Mouse (Mus musculus) kidney, embryonic 16.5 days (tissue): ENCODE measurements around the gene Bicral. TPM values are rescaled to one million over a fixed set of nuclear protein-coding genes. Genes with fewer than 3 reads are reported as not detected.

Experiments
- ATAC-seq: fragments of 200-750 bp; cut with Nextera tagmentation; 2 replicates; pipeline ENCODE4 v1.8.0; 2017; ENCODE audit warnings: moderate TSS enrichment; ENCODE audit not compliant: low FRiP score, low TSS enrichment
- H3K27ac ChIP-seq: fragments of 300-500 bp; sonication (generic); 2 replicates; pipeline ENCODE4 v1.5.1; 2014; ENCODE audit warnings: low read length
- H3K27me3 ChIP-seq: fragments of 300-500 bp; sonication (generic); 2 replicates; pipeline ENCODE4 v1.6.1; 2014; ENCODE audit warnings: low read length, control low read depth, mixed read lengths; ENCODE audit not compliant: insufficient read depth
- H3K36me3 ChIP-seq: fragments of 300-500 bp; sonication (generic); 2 replicates; pipeline ENCODE4 v1.6.1; 2014; ENCODE audit warnings: low read length, control low read depth, mixed read lengths; ENCODE audit not compliant: insufficient read depth
- H3K4me1 ChIP-seq: fragments of 300-500 bp; sonication (generic); 2 replicates; pipeline ENCODE4 v1.6.1; 2014; ENCODE audit warnings: low read length, control low read depth, mixed read lengths; ENCODE audit not compliant: insufficient read depth
- H3K4me2 ChIP-seq: fragments of 300-500 bp; sonication (generic); replicated peaks from 2 replicates; pipeline ENCODE4 v1.6.1; 2014; ENCODE audit warnings: low read depth, low read length
- H3K4me3 ChIP-seq: fragments of 300-500 bp; sonication (generic); 2 replicates; pipeline ENCODE4 v1.5.1; 2014; ENCODE audit warnings: mild to moderate bottlenecking, low read length
- H3K9ac ChIP-seq: fragments of 300-500 bp; sonication (generic); replicated peaks from 2 replicates; pipeline ENCODE4 v1.6.1; 2014; ENCODE audit warnings: low read length
- H3K9me3 ChIP-seq: fragments of 300-500 bp; sonication (generic); 2 replicates; pipeline ENCODE4 v1.6.1; 2016; ENCODE audit warnings: low read length, control low read depth
- WGBS: fragments of 180-500 bp; shearing (Covaris S2); extraction: QIAGEN DNeasy Blood & Tissue Kit; methylation state at CpG from one replicate; pipeline ENCODE4 v1.1.7; 2014; 5-methylcytosine and 5-hydroxymethylcytosine counted together
- polyA plus RNA-seq: library from polyadenylated mRNA; unstranded; fragments of >200 nt; fragmentation: Nextera tagmentation; extraction: Ambion mirVana; gene quantifications from 2 replicates; pipeline ENCODE4 v1.2.1, GENCODE M21; 2015

The Bicral gene
- 3.2 and 3.6 TPM in 2 replicates for polyA plus RNA-seq

GRCm38 (mm10) chr17:46857903-46858748 is at the start of gene Bicral:
Gene Bicral, minus strand, starts transcription at chr17:46858482.
- Histone ChIP-seq H3K9ac (peak within 1 kb of the TSS; percentile 100), H3K36me3 (no peaks in the 10 kb centered on the region), H3K4me3 (peak within 1 kb of the TSS; percentile 96), H3K4me2 (peak within 1 kb of the TSS; percentile 57), H3K27ac (peak within 1 kb of the TSS; percentile 100), H3K9me3 (no peaks in the 10 kb centered on the region), H3K4me1 (peaks cover 28% of the 10 kb centered on the region), H3K27me3 (no peaks in the 10 kb centered on the region)
- WGBS, result under 1% methylated on average over 52 of the region's 65 CpGs
- peak; percentile 73 for ATAC-seq

DNA sequence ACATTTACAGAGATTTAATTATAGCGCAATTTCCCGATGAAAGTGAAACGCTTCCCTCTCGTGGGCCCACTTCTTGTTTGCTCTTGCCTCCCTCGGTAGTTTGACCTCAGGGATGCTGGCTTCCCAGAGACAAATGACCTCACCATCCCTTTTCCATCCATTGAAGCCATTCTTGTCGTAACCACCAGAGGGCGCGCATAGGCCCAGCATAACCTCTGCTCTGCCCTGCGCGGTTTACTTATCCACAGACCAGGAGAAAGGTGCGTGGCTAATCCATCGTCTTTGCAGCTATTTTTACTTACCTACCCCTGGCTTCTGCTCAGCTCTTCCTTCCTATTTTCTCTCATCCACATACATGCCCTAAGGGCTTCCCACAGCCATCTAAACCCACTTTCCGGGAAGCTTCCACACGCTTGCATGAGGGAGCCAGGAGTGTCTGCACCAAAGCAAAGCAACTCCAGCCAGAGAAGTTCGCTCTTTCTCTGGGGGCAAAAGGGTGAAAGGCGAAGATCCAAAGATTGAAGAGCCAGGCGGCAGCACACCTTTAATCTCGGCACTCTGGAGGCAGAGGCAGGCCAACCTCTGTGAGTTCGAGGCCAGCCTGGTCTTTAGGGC is 45.7 kb upstream of the Bicral start:
- Histone ChIP-seq H3K4me3 (no peak overlapping the region), H3K4me1 (0 out of 2 replicates have a peak, but pooled peaks cover 3% of the 10 kb centered on the region)
- WGBS, result 21% methylated on average over 19 of the region's 19 CpGs

DNA sequence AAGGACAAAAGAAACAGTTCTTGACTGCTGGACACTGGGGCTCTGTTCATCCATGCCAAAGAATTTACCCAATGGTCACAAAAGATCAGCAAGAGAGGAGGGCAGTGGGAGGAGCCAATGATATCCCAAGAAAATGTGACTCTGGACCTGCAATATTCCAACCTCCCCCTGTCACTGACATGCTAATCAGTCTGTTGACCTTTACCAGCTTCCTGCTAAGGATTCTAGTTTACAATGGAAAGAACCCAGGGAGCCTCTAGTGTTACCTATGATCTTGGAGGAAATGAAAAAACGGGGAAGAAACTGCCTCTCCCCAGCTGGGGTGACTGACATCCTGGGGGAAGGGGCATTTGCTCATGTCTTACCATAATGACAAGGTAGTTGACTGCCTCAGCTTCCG is 42.7 kb upstream of the Bicral start:
- no peak overlapping the region for H3K9ac ChIP-seq
- H3K9me3 ChIP-seq, result no peaks in the 10 kb centered on the region
- H3K27ac ChIP-seq, result no peak overlapping the region
- peaks cover 18% of the 10 kb centered on the region for H3K4me1 ChIP-seq
- no peaks in the 10 kb centered on the region for H3K36me3 ChIP-seq
- WGBS, result 57% methylated on average over 2 of the region's 2 CpGs
- H3K27me3 ChIP-seq, result no peaks in the 10 kb centered on the region
- no peak overlapping the region for H3K4me3 ChIP-seq
- no peak overlapping the region for H3K4me2 ChIP-seq
- no peak for ATAC-seq

More for the DNA sequence above, 45.7 kb upstream of the Bicral start:
- no peak overlapping the region for H3K27ac ChIP-seq
- no peaks in the 10 kb centered on the region for H3K36me3 ChIP-seq
- H3K9ac ChIP-seq, result no peak overlapping the region
- ATAC-seq, result peak; percentile 59; the same call in 1 of the 2 replicates
- H3K27me3 ChIP-seq, result no peaks in the 10 kb centered on the region
- H3K9me3 ChIP-seq, result no peaks in the 10 kb centered on the region
- H3K4me2 ChIP-seq, result 0 out of 2 replicates have a peak overlapping the region, but pooled peaks have one; percentile 8

DNA sequence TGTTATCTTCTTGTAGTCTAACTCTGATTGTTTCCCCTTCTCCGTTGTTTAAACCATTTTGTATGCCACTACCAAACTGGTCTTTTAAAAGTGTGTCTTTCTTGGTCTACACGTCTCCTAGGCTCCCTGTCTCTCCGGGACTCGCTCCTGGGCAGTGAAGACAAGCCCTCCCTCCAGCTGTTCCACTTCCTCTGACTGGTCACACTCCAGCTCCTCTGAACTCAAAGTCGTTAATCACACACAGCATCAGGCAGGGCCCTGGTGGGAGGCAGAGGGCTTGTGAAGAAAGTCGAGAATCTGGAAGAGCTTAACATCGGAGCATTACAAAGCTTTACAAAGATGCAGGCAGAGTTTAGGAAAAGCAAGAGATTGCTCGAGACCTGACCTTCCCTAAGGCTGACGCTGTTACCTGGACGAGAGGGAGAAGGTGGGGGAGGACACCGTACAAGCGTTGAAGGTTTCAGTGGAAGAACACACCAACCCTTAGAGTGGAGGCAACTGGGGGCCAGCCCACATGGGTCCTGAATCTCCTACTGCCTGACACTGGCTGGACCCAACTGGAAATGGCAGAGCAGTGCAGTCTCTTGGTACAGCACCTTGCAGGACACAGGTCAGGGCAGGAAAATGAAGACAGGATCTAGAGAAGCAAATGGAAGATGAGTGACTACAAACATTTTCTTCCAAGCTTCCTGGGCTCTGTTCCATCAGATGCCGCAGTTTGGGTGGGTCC is 39.1 kb upstream of the Bicral start:
- ATAC-seq, result peak; percentile 96

GRCm38 (mm10) chr17:46895426-46895825 is 37.1 kb upstream of the Bicral start:
- Histone ChIP-seq H3K4me2 (no peak overlapping the region), H3K27me3 (no peaks in the 10 kb centered on the region), H3K4me1 (peaks cover 33% of the 10 kb centered on the region), H3K9me3 (no peaks in the 10 kb centered on the region), H3K9ac (no peak overlapping the region), H3K27ac (no peak overlapping the region), H3K4me3 (no peak overlapping the region), H3K36me3 (peaks cover 10% of the 10 kb centered on the region)
- WGBS, result 90% methylated on average over 9 of the region's 9 CpGs
- ATAC-seq, result no peak

More for the DNA sequence above, 39.1 kb upstream of the Bicral start:
- Histone ChIP-seq H3K36me3 (peaks cover 6% of the 10 kb centered on the region; the same call in 1 of the 2 replicates), H3K27ac (peak overlapping the region; percentile 80), H3K27me3 (no peaks in the 10 kb centered on the region), H3K4me3 (0 out of 2 replicates have a peak overlapping the region, but pooled peaks have one; percentile 4), H3K4me1 (peaks cover 24% of the 10 kb centered on the region), H3K9ac (peak overlapping the region; percentile 43), H3K9me3 (no peaks in the 10 kb centered on the region), H3K4me2 (peak overlapping the region; percentile 35)
- WGBS, result 7% methylated on average over 13 of the region's 13 CpGs

DNA sequence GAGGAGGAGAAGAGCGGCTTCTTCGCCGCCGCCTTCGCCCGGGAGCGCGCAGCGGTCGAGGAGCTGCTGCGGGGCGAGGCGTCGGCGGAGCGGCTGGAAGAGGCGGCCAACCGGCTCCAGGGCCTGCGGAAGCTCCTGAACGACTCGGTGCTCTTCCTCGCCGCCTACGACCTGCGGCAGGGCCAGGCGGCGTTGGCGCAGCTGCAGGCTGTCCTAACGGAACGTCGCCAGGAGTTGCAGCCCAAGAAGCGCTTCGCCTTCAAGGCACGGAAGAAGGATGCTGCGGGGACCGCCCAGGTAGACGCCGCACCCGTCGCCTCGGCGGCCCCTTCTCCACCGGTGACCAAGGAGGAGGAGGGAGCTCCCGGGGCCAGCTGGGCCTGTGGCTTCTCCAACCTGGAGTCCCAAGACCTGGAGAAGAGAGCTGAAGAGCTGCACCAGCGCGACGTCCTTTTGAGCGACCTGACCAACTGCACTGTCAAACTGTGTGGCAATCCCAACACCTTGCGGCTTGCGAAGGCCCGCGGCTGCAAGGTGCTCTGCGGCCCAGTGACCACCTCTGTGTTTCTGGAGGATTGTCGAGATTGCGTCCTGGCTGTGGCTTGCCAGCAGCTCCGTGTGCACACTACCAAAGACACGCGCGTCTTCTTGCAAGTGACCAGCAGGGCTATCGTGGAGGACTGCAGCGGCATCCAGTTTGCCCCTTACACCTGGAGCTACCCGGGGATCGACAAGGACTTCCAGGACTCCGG is 32.7 kb upstream of the Bicral start:
- H3K36me3 ChIP-seq, result peaks cover 10% of the 10 kb centered on the region
- peak overlapping the region; percentile 86 for H3K27ac ChIP-seq
- H3K4me3 ChIP-seq, result peak overlapping the region; percentile 62
- H3K9ac ChIP-seq, result peak overlapping the region; percentile 80
- no peaks in the 10 kb centered on the region for H3K9me3 ChIP-seq
- WGBS, result under 1% methylated on average over 64 of the region's 64 CpGs
- H3K27me3 ChIP-seq, result no peaks in the 10 kb centered on the region
- H3K4me1 ChIP-seq, result peaks cover 19% of the 10 kb centered on the region
- H3K4me2 ChIP-seq, result peak overlapping the region; percentile 90
- ATAC-seq, result peak; percentile 17

DNA sequence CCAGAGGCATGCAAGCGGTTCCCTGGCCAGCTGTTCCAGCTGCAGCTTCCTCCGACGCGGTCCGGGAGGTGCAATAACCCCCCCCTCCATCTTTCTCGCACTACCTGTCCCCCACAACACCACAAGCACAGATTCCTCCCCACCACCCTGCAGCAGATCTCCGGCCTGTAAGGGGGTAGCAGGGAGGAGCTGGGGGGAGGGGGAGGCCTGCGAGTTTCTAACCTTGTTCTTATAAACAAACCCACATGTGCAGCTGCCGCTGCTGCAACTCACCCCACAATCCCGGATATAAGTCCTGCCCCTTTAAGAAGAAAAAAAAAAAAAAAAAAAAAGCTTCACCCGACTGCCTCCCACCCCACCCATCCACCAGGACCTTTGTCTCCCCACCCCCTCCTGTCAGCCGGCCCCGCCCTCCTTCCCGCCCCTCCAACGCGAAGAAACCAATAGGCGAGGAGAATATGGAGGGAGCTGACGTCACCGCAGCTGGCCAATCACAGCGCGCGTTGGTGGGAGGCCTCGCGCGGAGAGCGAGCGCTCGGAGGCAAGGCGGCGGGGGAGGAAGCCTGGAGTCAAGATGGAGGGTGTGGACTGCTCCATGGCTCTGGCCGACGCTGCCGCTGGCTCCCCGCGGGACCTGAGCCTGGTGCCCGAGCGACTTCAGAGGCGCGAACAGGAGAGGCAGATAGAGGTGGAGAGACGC is 32.0 kb upstream of the Bicral start, which contains the start of gene Tbcc:
TSS of gene Tbcc (plus strand) at position 569 of the 700 bp plus-strand sequence.
- H3K4me3 ChIP-seq, result peak within 1 kb of the TSS; percentile 62

DNA sequence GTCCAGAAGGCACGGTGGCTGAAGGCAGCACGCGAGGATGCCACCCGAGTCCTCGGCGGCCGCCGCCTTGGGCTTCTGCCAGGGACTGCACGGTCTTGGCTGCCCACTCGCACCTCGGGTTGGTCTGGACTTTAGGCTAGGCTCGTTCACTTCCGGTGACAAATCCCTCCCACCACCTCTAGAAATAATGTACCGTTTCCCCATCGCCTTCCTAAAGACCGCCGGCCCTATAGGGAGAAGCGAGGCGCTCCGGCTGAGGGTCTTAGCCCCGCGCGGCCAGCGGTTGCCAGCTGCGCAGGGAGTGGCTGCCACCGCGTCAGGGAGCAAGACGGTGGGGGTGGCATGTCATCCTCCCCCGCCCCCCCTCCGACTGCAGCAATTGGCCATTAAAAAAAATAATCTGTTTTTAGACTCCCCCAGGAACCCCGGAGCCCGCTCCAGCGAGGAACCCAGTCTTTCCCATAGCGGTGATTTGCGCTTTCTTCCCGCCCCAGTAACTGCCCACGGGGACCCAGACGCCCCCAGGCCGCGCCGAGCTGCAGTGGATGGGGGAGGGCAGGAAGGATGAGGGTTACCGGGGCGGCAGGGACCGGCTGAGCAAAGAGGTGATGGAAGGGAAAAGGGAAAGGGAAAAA is 31.3 kb upstream of the Bicral start:
- peak overlapping the region; percentile 97 for H3K27ac ChIP-seq
- H3K4me1 ChIP-seq, result peaks cover 24% of the 10 kb centered on the region
- ATAC-seq, result peak; percentile 60
- WGBS, result under 1% methylated on average over 44 of the region's 44 CpGs
- no peaks in the 10 kb centered on the region for H3K9me3 ChIP-seq
- H3K27me3 ChIP-seq, result no peaks in the 10 kb centered on the region
- H3K36me3 ChIP-seq, result peaks cover 10% of the 10 kb centered on the region
- H3K9ac ChIP-seq, result peak overlapping the region; percentile 77
- peak overlapping the region; percentile 95 for H3K4me2 ChIP-seq
- H3K4me3 ChIP-seq, result peak overlapping the region; percentile 62

More for the DNA sequence above, 32.0 kb upstream of the Bicral start, which contains the start of gene Tbcc:
- H3K9ac ChIP-seq, result peak within 1 kb of the TSS; percentile 80
- H3K9me3 ChIP-seq, result no peaks in the 10 kb centered on the region
- no peaks in the 10 kb centered on the region for H3K27me3 ChIP-seq
- peak within 1 kb of the TSS; percentile 95 for H3K4me2 ChIP-seq
- ATAC-seq, result peak; percentile 89
- peaks cover 24% of the 10 kb centered on the region for H3K4me1 ChIP-seq
- peak within 1 kb of the TSS; percentile 97 for H3K27ac ChIP-seq
- WGBS, result under 1% methylated on average over 38 of the region's 40 CpGs
- H3K36me3 ChIP-seq, result peaks cover 10% of the 10 kb centered on the region
